Mouse (Mus musculus) embryonic facial prominence, embryonic 13.5 days (tissue): Measurements from ENCODE around the gene Gm9732. TPM values are rescaled to one million over a fixed set of nuclear protein-coding genes. Genes with fewer than 3 reads are reported as not detected.
"Not testable (repeated sequence)": the region's sequence is repeated elsewhere in the genome, so short reads cannot be mapped to it uniquely, and the experiment has no call there.

Source experiments
- ATAC-seq: fragments of 200-750 bp; cut with Nextera tagmentation; 2 replicates; pipeline ENCODE4 v1.8.0; 2017; ENCODE audit warnings: low read depth; ENCODE audit not compliant: insufficient number of reproducible peaks, insufficient read depth, low FRiP score, low TSS enrichment
- H3K27ac ChIP-seq: fragments of 300-500 bp; sonication (generic); 2 replicates; pipeline ENCODE4 v1.5.1; 2015; ENCODE audit warnings: moderate library complexity, mild to moderate bottlenecking, inconsistent platforms
- H3K27me3 ChIP-seq: fragments of 300-500 bp; sonication (generic); 2 replicates; pipeline ENCODE4 v1.6.1; 2015; ENCODE audit warnings: mild to moderate bottlenecking, inconsistent platforms
- H3K36me3 ChIP-seq: fragments of 300-500 bp; sonication (generic); 2 replicates; pipeline ENCODE4 v1.6.1; 2015; ENCODE audit warnings: mild to moderate bottlenecking, inconsistent platforms
- H3K4me1 ChIP-seq: fragments of 300-500 bp; sonication (generic); 2 replicates; pipeline ENCODE4 v1.6.1; 2015; ENCODE audit warnings: inconsistent platforms
- H3K4me2 ChIP-seq: fragments of 300-500 bp; sonication (generic); 2 replicates; pipeline ENCODE4 v1.6.1; 2015; ENCODE audit warnings: moderate library complexity, mild to moderate bottlenecking, inconsistent platforms
- H3K4me3 ChIP-seq: fragments of 300-500 bp; sonication (generic); 2 replicates; pipeline ENCODE4 v1.5.1; 2015; ENCODE audit warnings: mild to moderate bottlenecking, inconsistent platforms
- H3K9ac ChIP-seq: fragments of 300-500 bp; sonication (generic); 2 replicates; pipeline ENCODE4 v1.6.1; 2015; ENCODE audit warnings: mild to moderate bottlenecking, inconsistent platforms
- H3K9me3 ChIP-seq: fragments of 300-500 bp; sonication (generic); 2 replicates; pipeline ENCODE4 v1.6.1; 2016; ENCODE audit warnings: inconsistent platforms
- WGBS: fragments of 180-500 bp; shearing (Covaris S2); methylation state at CpG from one replicate; pipeline ENCODE4 v1.1.7; 2015; ENCODE audit warnings: mixed read lengths; 5-methylcytosine and 5-hydroxymethylcytosine counted together
- polyA plus RNA-seq: library from polyadenylated mRNA; unstranded; fragments of >200 nt; fragmentation: Nextera tagmentation; extraction: Ambion mirVana; gene quantifications from 2 replicates; pipeline ENCODE4 v1.2.1, GENCODE M21; 2015

The Gm9732 gene
- polyA plus RNA-seq, 1 experiment from 2014 or later, result not detected

GRCm38 (mm10) chr14:43277468-43277867 lies 2.6 kb downstream of the Gm9732 start:
- WGBS, result 66% methylated on average over 2 of the region's 2 CpGs
- not testable (repeated sequence) for H3K27ac ChIP-seq, H3K27me3 ChIP-seq, H3K4me2 ChIP-seq, H3K36me3 ChIP-seq, H3K9me3 ChIP-seq, H3K4me1 ChIP-seq, H3K9ac ChIP-seq, ATAC-seq, H3K4me3 ChIP-seq

GRCm38 (mm10) chr14:43278146-43278545 lies 3.3 kb downstream of the Gm9732 start:
- H3K4me1 ChIP-seq, H3K36me3 ChIP-seq, H3K27me3 ChIP-seq, H3K4me2 ChIP-seq, H3K27ac ChIP-seq, ATAC-seq, H3K4me3 ChIP-seq, H3K9me3 ChIP-seq, H3K9ac ChIP-seq: not testable (repeated sequence)
- 69% methylated on average over 4 of the region's 4 CpGs for WGBS

- H3K4me1 ChIP-seq, H3K9me3 ChIP-seq, H3K4me2 ChIP-seq, H3K4me3 ChIP-seq, H3K36me3 ChIP-seq, ATAC-seq, H3K27ac ChIP-seq, H3K9ac ChIP-seq, H3K27me3 ChIP-seq: not testable (repeated sequence)
- 85% methylated on average over 3 of the region's 3 CpGs for WGBS
Measured at GRCm38 (mm10) chr14:43278681-43279080, 3.8 kb downstream of the Gm9732 start.

GRCm38 (mm10) chr14:43293503-43293902 lies 18.7 kb downstream of the Gm9732 start, which contains the start of gene Gm8127:
Gm8127 (minus strand) TSS chr14:43293832.
- not testable (repeated sequence) for H3K27me3 ChIP-seq, H3K4me1 ChIP-seq, H3K36me3 ChIP-seq, H3K9me3 ChIP-seq, H3K27ac ChIP-seq, ATAC-seq, H3K4me3 ChIP-seq, H3K9ac ChIP-seq, H3K4me2 ChIP-seq
- WGBS, result 76% methylated on average over 3 of the region's 3 CpGs

GRCm38 (mm10) chr14:43319516-43319915 lies 44.7 kb downstream of the Gm9732 start:
- not testable (repeated sequence) for H3K4me3 ChIP-seq, H3K9ac ChIP-seq, H3K4me2 ChIP-seq, H3K36me3 ChIP-seq, H3K9me3 ChIP-seq, H3K4me1 ChIP-seq, H3K27me3 ChIP-seq, H3K27ac ChIP-seq, ATAC-seq

GRCm38 (mm10) chr14:43328603-43329002 lies 53.8 kb downstream of the Gm9732 start:
- H3K27ac ChIP-seq, H3K4me3 ChIP-seq, ATAC-seq, H3K9me3 ChIP-seq, H3K4me1 ChIP-seq, H3K36me3 ChIP-seq, H3K27me3 ChIP-seq, H3K9ac ChIP-seq, H3K4me2 ChIP-seq: not testable (repeated sequence)
- WGBS, result 63% methylated on average over 2 of the region's 2 CpGs

- H3K27ac ChIP-seq, H3K9ac ChIP-seq, H3K9me3 ChIP-seq, H3K4me2 ChIP-seq, H3K27me3 ChIP-seq, H3K36me3 ChIP-seq, ATAC-seq, H3K4me3 ChIP-seq, H3K4me1 ChIP-seq: not testable (repeated sequence)
- 95% methylated on average over 11 of the region's 11 CpGs for WGBS
Measured at GRCm38 (mm10) chr14:43331362-43331880, 56.6 kb downstream of the Gm9732 start.

- not testable (repeated sequence) for H3K9ac ChIP-seq, H3K4me3 ChIP-seq, H3K4me1 ChIP-seq, H3K36me3 ChIP-seq, H3K9me3 ChIP-seq, H3K27me3 ChIP-seq, H3K4me2 ChIP-seq, H3K27ac ChIP-seq, ATAC-seq
- WGBS, result 77% methylated on average over 1 of the region's 1 CpGs
Measured at GRCm38 (mm10) chr14:43337646-43338045, 62.8 kb downstream of the Gm9732 start.

GRCm38 (mm10) chr14:43347711-43348110 lies 72.9 kb downstream of the Gm9732 start, which contains the start of gene 1700001F09Rik:
1700001F09Rik (minus strand) TSS chr14:43347811.
- H3K9me3 ChIP-seq, H3K36me3 ChIP-seq, H3K4me3 ChIP-seq, ATAC-seq, H3K9ac ChIP-seq, H3K4me1 ChIP-seq, H3K4me2 ChIP-seq, H3K27ac ChIP-seq, H3K27me3 ChIP-seq: not testable (repeated sequence)

- not testable (repeated sequence) for H3K4me1 ChIP-seq, H3K36me3 ChIP-seq, H3K4me2 ChIP-seq, H3K9ac ChIP-seq, H3K9me3 ChIP-seq, H3K27me3 ChIP-seq, H3K4me3 ChIP-seq, H3K27ac ChIP-seq, ATAC-seq
- WGBS, result 83% methylated on average over 2 of the region's 2 CpGs
Measured at GRCm38 (mm10) chr14:43352944-43353343, 78.1 kb downstream of the Gm9732 start.

Other genes with a start within 250 kb of the Gm9732 start
- gene Gm8094, start 198.4 kb upstream of the Gm9732 start, polyA plus RNA-seq, result not detected in 2 replicates
- not detected in 2 replicates for gene Gm8104, start 174.4 kb upstream of the Gm9732 start, polyA plus RNA-seq
- not detected in 2 replicates for gene Gm7233, start 95.2 kb upstream of the Gm9732 start, polyA plus RNA-seq
- not detected in 2 replicates for gene Gm8122, start 39.7 kb upstream of the Gm9732 start, polyA plus RNA-seq
- gene Gm8126, start 16.4 kb upstream of the Gm9732 start, polyA plus RNA-seq, result not detected in 2 replicates
- gene Gm8127, start 18.8 kb downstream of the Gm9732 start, polyA plus RNA-seq, result not detected in 2 replicates
- gene 1700001F09Rik, start 72.8 kb downstream of the Gm9732 start, polyA plus RNA-seq, result not detected in 2 replicates
- gene Gm8138, start 141.3 kb downstream of the Gm9732 start, polyA plus RNA-seq, result not detected in 2 replicates